Mouse (Mus musculus) spleen, adult 2 months (tissue): ENCODE measurements at regions not wholly inside any gene's neighbourhood (a gene's known extent, or its start where the extent isn't known, plus 50 kb on each side); places are given as distances from the start of the nearest gene placed in this dataset.
"Not testable (repeated sequence)": the region's sequence is repeated elsewhere in the genome, so short reads cannot be mapped to it uniquely, and the experiment has no call there.

Experiments
- DNase-seq, 2 experiments: peaks; one replicate each; pipeline versions ENCODE4 v3.0.0 to v3.0.0-alpha.2; 2012 to 2021; ENCODE audit warnings: low spot score in 2 of 2, low read depth in 1 of 2
- H3K27ac ChIP-seq: fragments of 200-500 bp; 2 replicates; pipeline ENCODE4 v1.5.1; 2012; ENCODE audit warnings: low read length, inconsistent platforms; ENCODE audit not compliant: insufficient read depth
- H3K27me3 ChIP-seq: fragments of 200-500 bp; 2 replicates; pipeline ENCODE4 v1.6.1; 2012; ENCODE audit warnings: mild to moderate bottlenecking, moderate library complexity, low read length, inconsistent platforms; ENCODE audit not compliant: control insufficient read depth, insufficient read depth
- H3K36me3 ChIP-seq: fragments of 200-500 bp; 2 replicates; pipeline ENCODE4 v1.6.1; 2012; ENCODE audit warnings: mild to moderate bottlenecking, low read length, inconsistent platforms; ENCODE audit not compliant: control insufficient read depth, insufficient read depth
- H3K4me1 ChIP-seq: fragments of 200-500 bp; 2 replicates; pipeline ENCODE4 v1.6.1; 2011; ENCODE audit warnings: inconsistent platforms; ENCODE audit not compliant: control insufficient read depth, insufficient read depth, insufficient read length
- H3K4me3 ChIP-seq: fragments of 200-500 bp; 2 replicates; pipeline ENCODE4 v1.5.1; 2011; ENCODE audit warnings: mild to moderate bottlenecking, inconsistent platforms; ENCODE audit not compliant: insufficient read depth, insufficient read length; ENCODE audit errors: extremely low read depth
- CTCF ChIP-seq: fragments of 200-500 bp; IDR thresholded peaks from 2 replicates; pipeline ENCODE4 v1.5.1; 2011; ENCODE audit warnings: mild to moderate bottlenecking, inconsistent platforms; ENCODE audit not compliant: insufficient read depth, insufficient read length, insufficient replicate concordance; ENCODE audit errors: extremely low read depth
- POLR2A ChIP-seq: fragments of 200-500 bp; IDR thresholded peaks from 2 replicates; pipeline ENCODE4 v1.6.1; 2011; ENCODE audit warnings: low read depth, low read length, inconsistent platforms
- WGBS: fragments of 180-500 bp; shearing (Covaris S2); methylation state at CpG from one replicate; pipeline ENCODE4 v1.1.7; 2018; 5-methylcytosine and 5-hydroxymethylcytosine counted together

GRCm38 (mm10) chr5:97806754-97807153 lies 224.1 kb downstream of the Antxr2 start:
- DNase-seq, result no peak
- no peak for TF ChIP-seq CTCF
- no peak for TF ChIP-seq POLR2A
- no peaks in the 10 kb centered on the region for H3K36me3 ChIP-seq
- no peaks in the 10 kb centered on the region for H3K4me1 ChIP-seq
- no peak overlapping the region for H3K4me3 ChIP-seq
- no peaks in the 10 kb centered on the region for H3K27me3 ChIP-seq
- no peak overlapping the region for H3K27ac ChIP-seq

GRCm38 (mm10) chr5:97800017-97800416 lies 230.8 kb downstream of the Antxr2 start:
- Histone ChIP-seq H3K27me3 (no peaks in the 10 kb centered on the region), H3K4me3 (no peak overlapping the region), H3K27ac (no peak overlapping the region), H3K4me1 (no peaks in the 10 kb centered on the region), H3K36me3 (no peaks in the 10 kb centered on the region)
- no peak for DNase-seq
- no peak for TF ChIP-seq POLR2A
- 76% methylated on average over 3 of the region's 3 CpGs for WGBS

- Histone ChIP-seq H3K27ac (no peak overlapping the region), H3K4me1 (no peaks in the 10 kb centered on the region)
- 89% methylated on average over 9 of the region's 9 CpGs for WGBS
These were observed 242.7 kb downstream of the Antxr2 start for GRCm38 (mm10) chr5:97788175-97788574.

GRCm38 (mm10) chr5:97787001-97787400 lies 243.8 kb downstream of the Antxr2 start:
- 91% methylated on average over 5 of the region's 5 CpGs for WGBS
- H3K27me3 ChIP-seq, result no peaks in the 10 kb centered on the region
- DNase-seq, result no peak
- TF ChIP-seq POLR2A (no peak), CTCF (no peak)
- no peaks in the 10 kb centered on the region for H3K4me1 ChIP-seq
- H3K4me3 ChIP-seq, result no peak overlapping the region
- H3K36me3 ChIP-seq, result no peaks in the 10 kb centered on the region
- no peak overlapping the region for H3K27ac ChIP-seq

More at GRCm38 (mm10) chr5:97788175-97788574, 242.7 kb downstream of the Antxr2 start:
- TF ChIP-seq CTCF (no peak), POLR2A (no peak)
- Histone ChIP-seq H3K27me3 (no peaks in the 10 kb centered on the region), H3K36me3 (no peaks in the 10 kb centered on the region), H3K4me3 (no peak overlapping the region)
- no peak for DNase-seq

GRCm38 (mm10) chr5:97775100-97775499 lies 255.7 kb downstream of the Antxr2 start:
- 83% methylated on average over 3 of the region's 3 CpGs for WGBS
- not testable (repeated sequence) for H3K27ac ChIP-seq, H3K4me1 ChIP-seq, H3K4me3 ChIP-seq, H3K27me3 ChIP-seq, H3K36me3 ChIP-seq
- peak in 1 of 2 experiments; percentile 12 for DNase-seq

GRCm38 (mm10) chr5:97773451-97773850 lies 257.4 kb downstream of the Antxr2 start:
- not testable (repeated sequence) for H3K27me3 ChIP-seq, DNase-seq, H3K36me3 ChIP-seq, H3K4me3 ChIP-seq, H3K4me1 ChIP-seq, H3K27ac ChIP-seq
- WGBS, result 86% methylated on average over 4 of the region's 4 CpGs

GRCm38 (mm10) chr5:97737339-97737738 lies 280.5 kb upstream of the Gk2 start:
- H3K27me3 ChIP-seq, result no peaks in the 10 kb centered on the region
- no peak for TF ChIP-seq CTCF
- TF ChIP-seq POLR2A, result no peak
- no peaks in the 10 kb centered on the region for H3K4me1 ChIP-seq
- no peak overlapping the region for H3K27ac ChIP-seq
- no peaks in the 10 kb centered on the region for H3K36me3 ChIP-seq
- no peak for DNase-seq
- H3K4me3 ChIP-seq, result no peak overlapping the region; the same call in 1 of the 2 replicates
- WGBS, result 91% methylated on average over 2 of the region's 2 CpGs

GRCm38 (mm10) chr5:97730920-97731319 lies 274.1 kb upstream of the Gk2 start:
- Histone ChIP-seq H3K27ac (no peak overlapping the region), H3K36me3 (no peaks in the 10 kb centered on the region), H3K4me1 (no peaks in the 10 kb centered on the region), H3K4me3 (no peak overlapping the region), H3K27me3 (no peaks in the 10 kb centered on the region)
- no peak for TF ChIP-seq CTCF
- no peak for DNase-seq
- 47% methylated on average over 4 of the region's 4 CpGs for WGBS

- not testable (repeated sequence) for H3K4me1 ChIP-seq, H3K36me3 ChIP-seq, DNase-seq, H3K27me3 ChIP-seq, H3K27ac ChIP-seq, H3K4me3 ChIP-seq
- WGBS, result 84% methylated on average over 4 of the region's 4 CpGs
These were observed 262.5 kb upstream of the Gk2 start for GRCm38 (mm10) chr5:97719364-97719763.
